Mouse (Mus musculus): Measurements from ENCODE around the gene Slc17a7. TPM values are rescaled to one million over a fixed set of nuclear protein-coding genes. Genes with fewer than 3 reads are reported as not detected.

Gene Slc17a7
- polyA plus RNA-seq, 1 experiment: 0.06 TPM

- no peak for DNase-seq (ENCODE audit: low read depth in 1 of 2, low spot score in 2 of 2)
- no peaks in the 10 kb centered on the region for H3K36me3 ChIP-seq (ENCODE audit: control insufficient read depth, insufficient read depth, low read length)
- no peak overlapping the region for H3K27ac ChIP-seq (ENCODE audit: insufficient read depth, low read length)
- H3K4me3 ChIP-seq (ENCODE audit: extremely low read depth, insufficient read depth, insufficient read length): no peak overlapping the region
- TF ChIP-seq POLR2A (IDR thresholded peaks at IDR 0.05; ENCODE audit: low read depth, low read length): no peak
- TF ChIP-seq CTCF (IDR thresholded peaks at IDR 0.05; ENCODE audit: extremely low read depth, insufficient read depth, insufficient read length, insufficient replicate concordance): no peak
- 83% methylated on average over 4 of the region's 4 CpGs for WGBS
- no peaks in the 10 kb centered on the region for H3K4me1 ChIP-seq (ENCODE audit: control insufficient read depth, insufficient read depth, insufficient read length)
- no peaks in the 10 kb centered on the region for H3K27me3 ChIP-seq (ENCODE audit: control insufficient read depth, insufficient read depth, low read length)
Measured at GRCm38 (mm10) chr7:45196176-45196535, 32.4 kb downstream of the Slc17a7 start.

GRCm38 (mm10) chr7:45196994-45197393 lies 33.2 kb downstream of the Slc17a7 start:
- Histone ChIP-seq H3K27ac (ENCODE audit: insufficient read depth, low read length) (no peak overlapping the region), H3K36me3 (ENCODE audit: control insufficient read depth, insufficient read depth, low read length) (no peaks in the 10 kb centered on the region), H3K4me1 (ENCODE audit: control insufficient read depth, insufficient read depth, insufficient read length) (no peaks in the 10 kb centered on the region), H3K4me3 (ENCODE audit: extremely low read depth, insufficient read depth, insufficient read length) (no peak overlapping the region), H3K27me3 (ENCODE audit: control insufficient read depth, insufficient read depth, low read length) (no peaks in the 10 kb centered on the region)
- TF ChIP-seq CTCF (IDR thresholded peaks at IDR 0.05; ENCODE audit: extremely low read depth, insufficient read depth, insufficient read length, insufficient replicate concordance) (no peak), POLR2A (IDR thresholded peaks at IDR 0.05; ENCODE audit: low read depth, low read length) (no peak)
- DNase-seq (ENCODE audit: low read depth in 1 of 2, low spot score in 2 of 2): no peak
- 77% methylated on average over 5 of the region's 5 CpGs for WGBS

GRCm38 (mm10) chr7:45198435-45198834 lies 34.7 kb downstream of the Slc17a7 start:
- Histone ChIP-seq H3K27ac (ENCODE audit: insufficient read depth, low read length) (no peak overlapping the region), H3K4me1 (ENCODE audit: control insufficient read depth, insufficient read depth, insufficient read length) (no peaks in the 10 kb centered on the region), H3K4me3 (ENCODE audit: extremely low read depth, insufficient read depth, insufficient read length) (no peak overlapping the region), H3K36me3 (ENCODE audit: control insufficient read depth, insufficient read depth, low read length) (no peaks in the 10 kb centered on the region), H3K27me3 (ENCODE audit: control insufficient read depth, insufficient read depth, low read length) (no peaks in the 10 kb centered on the region)
- WGBS: 24% methylated on average over 5 of the region's 5 CpGs
- DNase-seq (ENCODE audit: low read depth in 1 of 2, low spot score in 2 of 2): peak; percentile 17 to 67
- TF ChIP-seq POLR2A (IDR thresholded peaks at IDR 0.05; ENCODE audit: low read depth, low read length) (no peak), CTCF (IDR thresholded peaks at IDR 0.05; ENCODE audit: extremely low read depth, insufficient read depth, insufficient read length, insufficient replicate concordance) (peak; percentile 79; the same call in 1 of the 2 replicates)

- TF ChIP-seq POLR2A (IDR thresholded peaks at IDR 0.05; ENCODE audit: low read depth, low read length) (no peak), CTCF (IDR thresholded peaks at IDR 0.05; ENCODE audit: extremely low read depth, insufficient read depth, insufficient read length, insufficient replicate concordance) (no peak)
- no peaks in the 10 kb centered on the region for H3K27me3 ChIP-seq (ENCODE audit: control insufficient read depth, insufficient read depth, low read length)
- H3K36me3 ChIP-seq (ENCODE audit: control insufficient read depth, insufficient read depth, low read length): no peaks in the 10 kb centered on the region
- no peaks in the 10 kb centered on the region for H3K4me1 ChIP-seq (ENCODE audit: control insufficient read depth, insufficient read depth, insufficient read length)
- DNase-seq (ENCODE audit: low read depth in 1 of 2, low spot score in 2 of 2): no peak
- no peak overlapping the region for H3K4me3 ChIP-seq (ENCODE audit: extremely low read depth, insufficient read depth, insufficient read length)
- 88% methylated on average over 11 of the region's 11 CpGs for WGBS
- no peak overlapping the region for H3K27ac ChIP-seq (ENCODE audit: insufficient read depth, low read length)
Measured at GRCm38 (mm10) chr7:45198961-45199360, 35.2 kb downstream of the Slc17a7 start.

- Histone ChIP-seq H3K27ac (ENCODE audit: insufficient read depth, low read length) (no peak overlapping the region), H3K27me3 (ENCODE audit: control insufficient read depth, insufficient read depth, low read length) (no peaks in the 10 kb centered on the region), H3K36me3 (ENCODE audit: control insufficient read depth, insufficient read depth, low read length) (no peaks in the 10 kb centered on the region), H3K4me1 (ENCODE audit: control insufficient read depth, insufficient read depth, insufficient read length) (peaks cover 4% of the 10 kb centered on the region; the same call in 1 of the 2 replicates), H3K4me3 (ENCODE audit: extremely low read depth, insufficient read depth, insufficient read length) (no peak overlapping the region)
- 78% methylated on average over 10 of the region's 10 CpGs for WGBS
- TF ChIP-seq CTCF (IDR thresholded peaks at IDR 0.05; ENCODE audit: extremely low read depth, insufficient read depth, insufficient read length, insufficient replicate concordance) (no peak), POLR2A (IDR thresholded peaks at IDR 0.05; ENCODE audit: low read depth, low read length) (no peak)
- DNase-seq (ENCODE audit: low read depth in 1 of 2, low spot score in 2 of 2): no peak
Measured at GRCm38 (mm10) chr7:45202654-45203053, 38.9 kb downstream of the Slc17a7 start.

GRCm38 (mm10) chr7:45204380-45205143 lies 40.8 kb downstream of the Slc17a7 start, which contains the start of gene Ccdc155:
Ccdc155 (minus strand) TSS chr7:45204892.
- peaks cover 4% of the 10 kb centered on the region; the same call in 1 of the 2 replicates for H3K4me1 ChIP-seq (ENCODE audit: control insufficient read depth, insufficient read depth, insufficient read length)
- DNase-seq (ENCODE audit: low read depth in 1 of 2, low spot score in 2 of 2): peak; percentile 93 to 94
- WGBS: 5% methylated on average over 44 of the region's 44 CpGs
- H3K27ac ChIP-seq (ENCODE audit: insufficient read depth, low read length): no peak within 1 kb of the TSS
- no peaks in the 10 kb centered on the region for H3K36me3 ChIP-seq (ENCODE audit: control insufficient read depth, insufficient read depth, low read length)
- H3K4me3 ChIP-seq (ENCODE audit: extremely low read depth, insufficient read depth, insufficient read length): peak within 1 kb of the TSS; percentile 54
- TF ChIP-seq CTCF (IDR thresholded peaks at IDR 0.05; ENCODE audit: extremely low read depth, insufficient read depth, insufficient read length, insufficient replicate concordance): no peak
- peak; percentile 64; the same call in 1 of the 2 replicates for TF ChIP-seq POLR2A (IDR thresholded peaks at IDR 0.05; ENCODE audit: low read depth, low read length)
- no peaks in the 10 kb centered on the region for H3K27me3 ChIP-seq (ENCODE audit: control insufficient read depth, insufficient read depth, low read length)

- H3K27me3 ChIP-seq (ENCODE audit: control insufficient read depth, insufficient read depth, low read length): no peaks in the 10 kb centered on the region
- no peaks in the 10 kb centered on the region for H3K36me3 ChIP-seq (ENCODE audit: control insufficient read depth, insufficient read depth, low read length)
- WGBS: 88% methylated on average over 6 of the region's 6 CpGs
- DNase-seq (ENCODE audit: low read depth in 1 of 2, low spot score in 2 of 2): no peak
- TF ChIP-seq CTCF (IDR thresholded peaks at IDR 0.05; ENCODE audit: extremely low read depth, insufficient read depth, insufficient read length, insufficient replicate concordance): no peak
- no peak for TF ChIP-seq POLR2A (IDR thresholded peaks at IDR 0.05; ENCODE audit: low read depth, low read length)
- H3K4me1 ChIP-seq (ENCODE audit: control insufficient read depth, insufficient read depth, insufficient read length): peaks cover 12% of the 10 kb centered on the region; the same call in 1 of the 2 replicates
- no peak overlapping the region for H3K4me3 ChIP-seq (ENCODE audit: extremely low read depth, insufficient read depth, insufficient read length)
- no peak overlapping the region for H3K27ac ChIP-seq (ENCODE audit: insufficient read depth, low read length)
Measured at GRCm38 (mm10) chr7:45208260-45208659, 44.5 kb downstream of the Slc17a7 start.

Measured in spleen, adult 2 months (tissue).